Mouse (Mus musculus): ENCODE measurements around the gene Kcna10. TPM values are rescaled to one million over a fixed set of nuclear protein-coding genes. Genes with fewer than 3 reads are reported as not detected.

The Kcna10 gene
- polyA plus RNA-seq, 1 experiment from 2014 or later, result not detected

- no peak overlapping the region for H3K27ac ChIP-seq (ENCODE audit: low read length)
- peak overlapping the region; percentile 70 for H3K4me2 ChIP-seq (ENCODE audit: low read depth, low read length)
- peaks cover 7% of the 10 kb centered on the region for H3K4me1 ChIP-seq (ENCODE audit: control insufficient read depth, insufficient read depth, low read length)
- H3K36me3 ChIP-seq (ENCODE audit: control insufficient read depth, insufficient read depth), result no peaks in the 10 kb centered on the region
- H3K4me3 ChIP-seq (ENCODE audit: low read length), result peak overlapping the region; percentile 36
- peak; percentile 53; the same call in 1 of the 2 replicates for ATAC-seq (replicated peaks; ENCODE audit: extremely low read depth, insufficient read depth, low FRiP score)
- no peaks in the 10 kb centered on the region for H3K9me3 ChIP-seq (replicated peaks; ENCODE audit: control insufficient read depth, low read length)
- 4% methylated on average over 17 of the region's 17 CpGs for WGBS
- H3K27me3 ChIP-seq (ENCODE audit: control insufficient read depth, insufficient read depth, low read length), result peaks cover 18% of the 10 kb centered on the region
- 0 out of 2 replicates have a peak overlapping the region, but pooled peaks have one; percentile 33 for H3K9ac ChIP-seq (ENCODE audit: low read length)
Measured at GRCm38 (mm10) chr3:107159859-107160324, 23.0 kb upstream of the Kcna10 start.

- WGBS, result 85% methylated on average over 2 of the region's 2 CpGs
- H3K4me1 ChIP-seq (ENCODE audit: control insufficient read depth, insufficient read depth, low read length), result peaks cover 3% of the 10 kb centered on the region; the same call in 1 of the 2 replicates
- H3K4me2 ChIP-seq (ENCODE audit: low read depth, low read length), result no peak overlapping the region
- no peaks in the 10 kb centered on the region for H3K9me3 ChIP-seq (replicated peaks; ENCODE audit: control insufficient read depth, low read length)
- H3K36me3 ChIP-seq (ENCODE audit: control insufficient read depth, insufficient read depth), result no peaks in the 10 kb centered on the region
- ATAC-seq (replicated peaks; ENCODE audit: extremely low read depth, insufficient read depth, low FRiP score), result no peak
- H3K27me3 ChIP-seq (ENCODE audit: control insufficient read depth, insufficient read depth, low read length), result peaks cover 15% of the 10 kb centered on the region
- no peak overlapping the region for H3K9ac ChIP-seq (ENCODE audit: low read length)
- no peak overlapping the region for H3K4me3 ChIP-seq (ENCODE audit: low read length)
- no peak overlapping the region for H3K27ac ChIP-seq (ENCODE audit: low read length)
Measured at GRCm38 (mm10) chr3:107162741-107163140, 20.1 kb upstream of the Kcna10 start.

- Histone ChIP-seq H3K4me2 (ENCODE audit: low read depth, low read length) (no peak overlapping the region), H3K9ac (ENCODE audit: low read length) (no peak overlapping the region), H3K4me3 (ENCODE audit: low read length) (no peak overlapping the region), H3K36me3 (ENCODE audit: control insufficient read depth, insufficient read depth) (no peaks in the 10 kb centered on the region), H3K27ac (ENCODE audit: low read length) (no peak overlapping the region), H3K4me1 (ENCODE audit: control insufficient read depth, insufficient read depth, low read length) (no peaks in the 10 kb centered on the region), H3K9me3 (replicated peaks; ENCODE audit: control insufficient read depth, low read length) (no peaks in the 10 kb centered on the region), H3K27me3 (ENCODE audit: control insufficient read depth, insufficient read depth, low read length) (no peaks in the 10 kb centered on the region)
- WGBS, result 74% methylated on average over 2 of the region's 2 CpGs
- no peak for ATAC-seq (replicated peaks; ENCODE audit: extremely low read depth, insufficient read depth, low FRiP score)
Measured at GRCm38 (mm10) chr3:107169552-107169951, 13.3 kb upstream of the Kcna10 start.

- H3K27ac ChIP-seq (ENCODE audit: low read length), result no peak overlapping the region
- H3K4me3 ChIP-seq (ENCODE audit: low read length), result no peak overlapping the region
- H3K9ac ChIP-seq (ENCODE audit: low read length), result no peak overlapping the region
- no peak for ATAC-seq (replicated peaks; ENCODE audit: extremely low read depth, insufficient read depth, low FRiP score)
- no peaks in the 10 kb centered on the region for H3K27me3 ChIP-seq (ENCODE audit: control insufficient read depth, insufficient read depth, low read length)
- H3K4me2 ChIP-seq (ENCODE audit: low read depth, low read length), result no peak overlapping the region
- no peaks in the 10 kb centered on the region for H3K4me1 ChIP-seq (ENCODE audit: control insufficient read depth, insufficient read depth, low read length)
- H3K36me3 ChIP-seq (ENCODE audit: control insufficient read depth, insufficient read depth), result no peaks in the 10 kb centered on the region
- WGBS, result 61% methylated on average over 3 of the region's 3 CpGs
- no peaks in the 10 kb centered on the region for H3K9me3 ChIP-seq (replicated peaks; ENCODE audit: control insufficient read depth, low read length)
Measured at GRCm38 (mm10) chr3:107171964-107172363, 10.9 kb upstream of the Kcna10 start.

- H3K27me3 ChIP-seq (ENCODE audit: control insufficient read depth, insufficient read depth, low read length), result no peaks in the 10 kb centered on the region
- no peak overlapping the region for H3K9ac ChIP-seq (ENCODE audit: low read length)
- H3K36me3 ChIP-seq (ENCODE audit: control insufficient read depth, insufficient read depth), result no peaks in the 10 kb centered on the region
- WGBS, result 67% methylated on average over 1 of the region's 1 CpGs
- no peak overlapping the region for H3K27ac ChIP-seq (ENCODE audit: low read length)
- H3K4me3 ChIP-seq (ENCODE audit: low read length), result no peak overlapping the region
- no peaks in the 10 kb centered on the region for H3K9me3 ChIP-seq (replicated peaks; ENCODE audit: control insufficient read depth, low read length)
- ATAC-seq (replicated peaks; ENCODE audit: extremely low read depth, insufficient read depth, low FRiP score), result no peak
- H3K4me1 ChIP-seq (ENCODE audit: control insufficient read depth, insufficient read depth, low read length), result no peaks in the 10 kb centered on the region
- no peak overlapping the region for H3K4me2 ChIP-seq (ENCODE audit: low read depth, low read length)
Measured at GRCm38 (mm10) chr3:107172556-107172955, 10.3 kb upstream of the Kcna10 start.

GRCm38 (mm10) chr3:107175486-107175885, 7.4 kb upstream of the Kcna10 start:
- H3K4me2 ChIP-seq (ENCODE audit: low read depth, low read length), result no peak overlapping the region
- no peak for ATAC-seq (replicated peaks; ENCODE audit: extremely low read depth, insufficient read depth, low FRiP score)
- H3K4me3 ChIP-seq (ENCODE audit: low read length), result no peak overlapping the region
- no peak overlapping the region for H3K27ac ChIP-seq (ENCODE audit: low read length)
- no peaks in the 10 kb centered on the region for H3K4me1 ChIP-seq (ENCODE audit: control insufficient read depth, insufficient read depth, low read length)
- no peaks in the 10 kb centered on the region for H3K36me3 ChIP-seq (ENCODE audit: control insufficient read depth, insufficient read depth)
- no peaks in the 10 kb centered on the region for H3K27me3 ChIP-seq (ENCODE audit: control insufficient read depth, insufficient read depth, low read length)
- no peaks in the 10 kb centered on the region for H3K9me3 ChIP-seq (replicated peaks; ENCODE audit: control insufficient read depth, low read length)
- 42% methylated on average over 4 of the region's 4 CpGs for WGBS
- no peak overlapping the region for H3K9ac ChIP-seq (ENCODE audit: low read length)

- no peaks in the 10 kb centered on the region for H3K27me3 ChIP-seq (ENCODE audit: control insufficient read depth, insufficient read depth, low read length)
- H3K27ac ChIP-seq (ENCODE audit: low read length), result no peak overlapping the region
- H3K4me3 ChIP-seq (ENCODE audit: low read length), result no peak overlapping the region
- H3K4me2 ChIP-seq (ENCODE audit: low read depth, low read length), result no peak overlapping the region
- no peaks in the 10 kb centered on the region for H3K4me1 ChIP-seq (ENCODE audit: control insufficient read depth, insufficient read depth, low read length)
- no peaks in the 10 kb centered on the region for H3K9me3 ChIP-seq (replicated peaks; ENCODE audit: control insufficient read depth, low read length)
- 70% methylated on average over 9 of the region's 9 CpGs for WGBS
- no peak overlapping the region for H3K9ac ChIP-seq (ENCODE audit: low read length)
- no peak for ATAC-seq (replicated peaks; ENCODE audit: extremely low read depth, insufficient read depth, low FRiP score)
- H3K36me3 ChIP-seq (ENCODE audit: control insufficient read depth, insufficient read depth), result no peaks in the 10 kb centered on the region
Measured at GRCm38 (mm10) chr3:107176501-107176900, 6.4 kb upstream of the Kcna10 start.

- Histone ChIP-seq H3K9me3 (replicated peaks; ENCODE audit: control insufficient read depth, low read length) (no peaks in the 10 kb centered on the region), H3K9ac (ENCODE audit: low read length) (no peak overlapping the region), H3K4me3 (ENCODE audit: low read length) (no peak overlapping the region), H3K27ac (ENCODE audit: low read length) (no peak overlapping the region), H3K4me2 (ENCODE audit: low read depth, low read length) (no peak overlapping the region), H3K27me3 (ENCODE audit: control insufficient read depth, insufficient read depth, low read length) (no peaks in the 10 kb centered on the region), H3K36me3 (ENCODE audit: control insufficient read depth, insufficient read depth) (no peaks in the 10 kb centered on the region), H3K4me1 (ENCODE audit: control insufficient read depth, insufficient read depth, low read length) (peaks cover 2% of the 10 kb centered on the region; the same call in 1 of the 2 replicates)
- 64% methylated on average over 2 of the region's 2 CpGs for WGBS
- no peak for ATAC-seq (replicated peaks; ENCODE audit: extremely low read depth, insufficient read depth, low FRiP score)
Measured at GRCm38 (mm10) chr3:107180860-107181259, 2.0 kb upstream of the Kcna10 start.

GRCm38 (mm10) chr3:107183178-107183577, 322 bp downstream of the Kcna10 start:
- Histone ChIP-seq H3K4me2 (ENCODE audit: low read depth, low read length) (no peak overlapping the region), H3K36me3 (ENCODE audit: control insufficient read depth, insufficient read depth) (no peaks in the 10 kb centered on the region), H3K4me1 (ENCODE audit: control insufficient read depth, insufficient read depth, low read length) (peaks cover 2% of the 10 kb centered on the region; the same call in 1 of the 2 replicates), H3K9ac (ENCODE audit: low read length) (no peak overlapping the region), H3K27ac (ENCODE audit: low read length) (no peak overlapping the region), H3K9me3 (replicated peaks; ENCODE audit: control insufficient read depth, low read length) (no peaks in the 10 kb centered on the region), H3K4me3 (ENCODE audit: low read length) (no peak overlapping the region), H3K27me3 (ENCODE audit: control insufficient read depth, insufficient read depth, low read length) (no peaks in the 10 kb centered on the region)
- no peak; the same call in 1 of the 2 replicates for ATAC-seq (replicated peaks; ENCODE audit: extremely low read depth, insufficient read depth, low FRiP score)
- 69% methylated on average over 3 of the region's 3 CpGs for WGBS
